Mouse (Mus musculus): ENCODE data around the gene 2410137M14Rik.
"Not testable (repeated sequence)": the region's sequence is repeated elsewhere in the genome, so short reads cannot be mapped to it uniquely, and the experiment has no call there.

The 2410137M14Rik gene

DNA sequence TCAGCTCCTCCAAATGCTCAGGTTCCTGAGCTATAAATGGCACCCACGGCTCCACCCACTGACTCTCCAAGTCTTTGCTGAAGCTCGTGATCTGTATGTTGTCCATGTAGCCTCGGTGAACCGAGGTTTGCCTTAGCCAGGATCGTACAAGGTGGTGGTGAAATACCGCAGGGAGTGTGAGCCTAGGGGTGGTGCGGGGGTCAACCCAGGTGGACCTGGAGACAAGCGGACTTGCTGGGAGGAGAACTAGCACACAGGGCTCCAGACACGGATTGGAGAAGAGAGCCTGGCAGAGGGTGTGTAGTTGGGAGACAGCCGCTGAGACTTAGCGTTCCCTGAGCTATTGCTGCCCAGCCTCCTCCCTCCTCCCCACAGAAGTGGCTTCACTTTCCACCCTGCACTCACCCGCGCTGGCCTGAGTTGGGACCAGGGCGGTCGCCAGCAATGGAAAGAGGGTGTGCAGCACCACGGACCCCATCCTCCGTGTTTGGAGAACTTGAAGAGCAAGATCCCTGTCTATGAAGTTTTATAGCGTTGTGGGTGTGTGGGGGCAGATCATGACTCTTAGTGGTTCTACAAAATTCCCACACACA is at the start of gene 2410137M14Rik:
Gene 2410137M14Rik, minus strand, starts transcription at position 17 of the 593 bp plus-strand sequence.
- DNase-seq, result no peak

DNA sequence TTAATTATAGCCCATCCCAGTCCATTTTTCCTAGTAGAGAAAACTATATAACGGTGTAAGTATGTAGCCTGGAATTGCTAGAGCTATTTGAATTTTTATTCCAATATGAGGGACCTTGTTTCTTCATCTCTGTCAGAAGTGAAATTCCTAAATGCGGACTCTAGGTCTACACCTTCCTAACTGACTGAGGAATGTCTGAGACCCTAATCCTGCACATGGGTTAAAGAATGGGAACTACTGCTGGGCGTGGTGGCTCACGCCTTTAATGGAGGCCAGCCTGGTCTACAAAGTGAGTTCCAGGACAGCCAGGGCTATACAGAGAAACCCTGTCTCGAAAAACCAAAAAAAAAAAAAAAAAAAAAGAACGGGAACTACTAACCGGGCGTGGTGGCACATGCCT is 48.1 kb upstream of the 2410137M14Rik start:
- no peak for DNase-seq

DNA sequence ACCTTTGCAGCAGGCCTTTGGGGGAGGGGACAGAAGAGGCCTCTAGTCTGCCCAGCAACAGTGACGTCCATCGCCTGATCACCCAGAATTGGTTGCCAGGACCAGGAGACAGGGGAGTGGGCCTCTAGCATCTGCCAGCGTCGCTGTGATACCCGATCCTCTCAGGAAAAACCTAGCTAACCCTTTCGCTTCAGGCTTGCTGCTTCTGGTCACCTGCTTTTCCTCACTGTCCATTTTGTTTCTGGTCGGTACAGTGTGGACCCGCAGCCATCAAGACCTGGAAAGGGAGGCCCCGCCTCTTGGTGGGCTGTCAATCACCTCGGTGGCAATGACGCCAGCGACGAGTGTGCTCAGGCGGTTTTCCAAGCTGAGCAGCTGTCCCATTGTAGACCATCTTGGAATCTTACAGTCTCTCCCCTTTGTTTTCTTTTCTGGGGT is 47.7 kb upstream of the 2410137M14Rik start:
- DNase-seq, result peak; percentile 50 to 56

DNA sequence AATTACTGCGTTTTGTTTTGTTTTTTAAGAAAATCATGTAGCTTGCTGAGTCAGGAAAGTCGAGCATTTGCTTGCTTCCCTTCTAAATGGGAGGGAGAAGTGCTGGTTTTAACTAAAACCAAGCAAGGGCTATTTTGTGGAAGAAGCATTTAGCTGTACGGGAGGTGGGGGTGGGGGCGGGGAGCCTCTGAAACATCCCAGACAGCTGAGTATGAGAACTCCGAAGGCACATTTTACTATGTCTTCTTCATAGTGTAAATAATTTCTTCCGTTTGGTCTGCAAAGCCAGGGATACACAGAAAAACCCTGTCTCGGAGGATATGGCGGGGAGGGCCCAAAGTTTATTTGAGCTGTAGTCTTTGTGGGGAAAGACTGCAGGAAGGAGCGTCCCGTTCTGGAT is 47.2 kb upstream of the 2410137M14Rik start:
- no peak for DNase-seq

DNA sequence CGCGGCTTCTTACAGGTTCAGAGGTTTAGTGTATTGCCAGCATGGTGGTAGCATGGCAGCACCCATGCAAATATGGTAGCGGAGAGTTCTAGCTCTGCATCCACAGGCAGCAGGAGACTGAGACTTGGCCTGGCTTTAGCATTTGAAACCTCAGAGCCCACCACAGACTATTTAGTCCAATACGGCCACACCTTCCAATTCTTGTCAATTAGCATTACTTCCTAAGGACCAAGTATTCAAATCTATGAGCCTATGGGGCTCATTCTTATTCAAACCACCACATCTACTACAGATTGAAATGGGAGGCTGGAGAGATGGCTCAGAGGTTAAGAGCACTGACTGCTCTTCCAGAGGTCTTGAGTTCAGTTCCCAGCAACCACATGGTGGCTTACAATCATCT is 46.4 kb upstream of the 2410137M14Rik start:
- no peak for DNase-seq

DNA sequence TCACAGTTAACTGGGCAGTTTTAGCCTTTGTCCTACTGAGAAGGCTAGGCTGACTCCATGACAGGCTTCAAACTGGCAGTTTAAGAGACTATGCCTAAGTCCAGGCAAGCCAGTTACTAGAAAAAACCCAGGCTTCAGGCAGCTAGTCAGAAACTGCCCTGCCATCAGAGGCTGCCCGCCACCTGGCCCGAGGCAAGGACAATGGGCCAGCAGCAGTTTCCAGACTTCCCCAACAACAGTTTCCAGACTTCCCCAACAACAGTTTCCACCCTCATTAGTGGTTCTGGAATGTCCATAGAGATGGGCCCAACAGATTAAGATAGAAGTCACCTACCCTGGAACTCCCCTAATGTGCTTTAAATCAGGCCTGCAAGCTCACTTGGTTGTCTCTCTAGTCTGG is 45.4 kb upstream of the 2410137M14Rik start:
- no peak for DNase-seq

DNA sequence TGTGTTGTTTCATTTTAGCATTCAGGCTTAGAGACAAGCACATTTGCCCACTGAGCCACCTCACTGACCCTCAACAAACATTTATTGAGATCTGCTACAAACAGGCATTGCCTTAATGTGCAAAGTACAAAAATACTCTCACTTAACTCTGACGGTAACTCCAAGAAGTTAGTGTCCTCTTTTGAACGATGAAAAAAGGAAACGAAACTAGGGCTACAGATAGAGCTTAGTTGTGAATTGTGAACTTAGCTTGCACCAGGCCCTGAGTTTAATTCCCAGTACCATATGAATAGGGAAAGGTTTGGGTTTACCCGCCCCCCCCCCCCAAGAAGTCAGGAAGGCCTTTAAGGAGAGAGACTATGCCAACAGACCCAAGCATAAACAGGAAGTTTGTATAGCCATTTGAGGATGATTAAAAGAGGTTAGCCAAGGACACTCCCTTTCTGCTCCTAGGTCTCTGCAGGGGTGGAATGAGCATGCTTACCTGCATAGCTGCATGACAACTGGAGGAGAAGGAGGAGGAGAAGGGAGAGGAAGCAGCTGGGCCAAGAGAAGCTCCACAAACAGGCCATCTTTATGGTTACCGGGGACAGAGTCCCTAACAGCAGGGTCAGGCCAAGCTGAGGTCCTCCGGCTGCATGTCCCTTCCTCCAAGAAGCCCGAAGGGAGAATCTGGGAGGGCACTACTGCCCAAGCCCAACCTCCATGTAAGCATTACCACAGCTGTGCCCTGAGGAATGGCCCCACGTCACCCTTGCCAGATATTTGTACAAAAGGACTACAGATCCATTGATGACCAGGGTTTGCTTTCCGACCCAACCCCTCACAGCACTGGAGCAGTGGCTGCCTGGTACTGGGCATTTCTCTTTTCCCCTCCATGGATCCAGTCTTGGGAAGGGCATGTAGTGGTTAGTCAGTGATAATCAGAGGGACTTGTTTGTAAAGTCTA is 41.9 kb upstream of the 2410137M14Rik start, which contains the start of gene Mog:
Gene Mog, minus strand, starts transcription at position 771 of the 949 bp plus-strand sequence.
- DNase-seq, result no peak

DNA sequence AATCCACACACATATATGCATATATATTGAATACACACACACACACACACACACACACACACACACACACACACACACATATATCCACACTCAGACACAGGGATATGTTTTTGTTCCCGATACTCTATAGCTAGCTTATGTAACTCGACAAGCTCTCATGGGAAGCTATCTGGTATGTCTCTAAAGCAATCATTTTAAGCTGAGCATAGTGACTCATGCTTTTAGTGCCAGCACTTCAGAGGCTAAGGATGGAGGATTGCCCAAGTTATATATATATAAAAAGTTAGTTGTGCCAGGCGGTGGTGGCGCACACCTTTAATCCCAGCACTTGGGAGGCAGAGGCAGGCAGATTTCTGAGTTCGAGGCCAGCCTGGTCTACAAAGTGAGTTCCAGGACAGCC is 38.2 kb upstream of the 2410137M14Rik start:
- DNase-seq, result not testable (repeated sequence)

DNA sequence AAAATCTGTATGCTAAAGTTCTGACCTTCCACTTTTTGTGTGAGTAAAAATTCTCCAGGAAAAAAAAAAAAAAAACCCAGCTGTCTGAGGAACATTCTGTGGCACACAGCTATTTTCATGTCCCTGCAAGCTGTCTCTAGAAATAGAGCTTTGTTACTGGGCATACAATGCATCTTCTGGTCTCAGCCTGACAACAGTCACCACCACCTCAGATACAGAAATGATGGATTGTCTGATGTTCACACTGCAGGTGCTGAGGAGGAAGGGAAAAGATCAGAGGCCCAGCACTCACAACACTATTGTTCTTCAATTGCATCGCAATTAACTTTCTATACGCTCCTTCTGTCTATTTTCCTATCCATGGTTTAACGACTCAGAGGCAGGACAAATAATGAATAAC is 37.3 kb upstream of the 2410137M14Rik start:
- no peak for DNase-seq

DNA sequence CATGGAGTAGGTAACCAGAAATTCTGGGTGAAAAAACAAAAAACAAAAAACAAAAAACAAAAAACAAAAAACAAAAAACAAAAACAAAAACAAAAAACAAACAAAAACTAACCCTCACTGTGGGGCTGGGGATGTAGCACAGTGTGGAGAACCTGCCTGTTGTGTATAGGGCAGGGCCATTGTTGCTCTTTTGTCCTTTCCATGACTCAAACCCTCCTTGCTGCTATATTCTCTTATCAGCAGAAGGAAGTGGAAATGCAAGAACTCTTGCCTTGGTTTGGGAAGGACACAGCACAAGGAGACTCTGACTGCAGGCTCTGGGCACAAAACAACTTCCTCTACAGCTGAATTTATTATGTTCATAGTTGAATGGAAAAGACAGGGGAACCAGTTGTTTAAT is 35.3 kb upstream of the 2410137M14Rik start:
- DNase-seq, result no peak

DNA sequence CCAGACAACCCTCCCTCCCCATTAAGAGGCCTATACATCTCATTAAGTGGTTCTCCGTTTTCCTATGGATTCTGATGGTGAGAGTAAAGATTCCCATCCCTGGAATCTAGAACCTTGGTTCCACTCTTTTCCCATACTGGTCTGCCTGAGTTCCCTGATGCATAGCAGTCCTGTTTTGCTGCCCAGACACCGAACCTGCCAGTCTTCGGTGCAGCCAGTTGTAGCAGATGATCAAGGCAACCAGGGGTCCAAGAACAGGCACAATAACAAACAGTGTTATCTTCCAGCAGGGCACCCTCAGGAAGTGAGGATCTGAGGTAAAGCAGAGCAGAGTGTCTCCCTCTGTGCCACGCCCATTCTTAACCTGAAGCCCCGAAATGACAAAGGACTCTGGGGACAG is 31.1 kb upstream of the 2410137M14Rik start:
- DNase-seq, result no peak

DNA sequence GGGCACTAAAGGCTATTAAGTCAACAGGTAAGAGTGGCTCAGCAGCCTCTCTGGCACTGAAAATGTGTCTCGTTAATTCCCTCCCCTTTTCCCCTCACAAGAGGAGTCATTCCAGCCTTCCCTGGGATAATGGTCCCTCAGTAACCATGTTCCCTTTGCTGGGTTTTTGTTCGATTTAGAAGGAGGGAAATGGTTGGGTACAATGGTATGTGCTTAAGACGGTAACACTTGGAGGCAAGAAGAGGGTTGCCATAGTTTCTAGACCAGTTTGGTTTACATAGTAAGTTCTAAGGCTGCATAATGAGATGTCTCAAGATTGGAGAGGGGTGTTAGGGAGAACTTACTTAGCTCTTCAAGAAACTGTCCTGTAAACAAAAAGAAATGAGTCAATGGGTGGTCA is 30.7 kb upstream of the 2410137M14Rik start:
- no peak for DNase-seq

DNA sequence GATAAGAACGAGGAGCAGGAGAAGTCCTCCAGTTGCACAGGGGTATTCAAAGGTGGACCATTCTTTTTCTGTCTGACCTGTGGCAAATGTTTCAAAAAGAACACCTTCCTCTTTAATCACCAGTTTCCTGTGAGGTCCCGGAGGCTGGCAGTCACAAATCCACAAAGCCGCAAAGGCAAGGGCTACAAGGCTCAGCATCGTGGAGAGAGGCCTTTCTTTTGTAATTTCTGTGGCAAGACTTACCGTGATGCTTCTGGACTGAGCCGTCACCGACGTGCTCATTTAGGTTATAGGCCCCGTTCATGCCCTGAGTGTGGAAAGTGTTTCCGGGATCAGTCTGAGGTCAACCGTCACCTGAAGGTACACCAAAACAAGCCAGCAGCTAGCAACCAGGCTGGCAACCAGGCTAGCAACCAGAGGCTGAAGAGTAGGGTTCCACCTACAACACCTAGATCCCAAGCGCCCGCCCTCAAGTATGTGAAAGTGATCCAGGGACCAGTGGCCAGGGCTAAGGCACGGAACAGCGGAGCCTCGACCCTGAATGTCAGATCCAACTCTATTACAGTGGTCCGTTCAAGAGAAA is 28.5 kb upstream of the 2410137M14Rik start:
- no peak for DNase-seq

DNA sequence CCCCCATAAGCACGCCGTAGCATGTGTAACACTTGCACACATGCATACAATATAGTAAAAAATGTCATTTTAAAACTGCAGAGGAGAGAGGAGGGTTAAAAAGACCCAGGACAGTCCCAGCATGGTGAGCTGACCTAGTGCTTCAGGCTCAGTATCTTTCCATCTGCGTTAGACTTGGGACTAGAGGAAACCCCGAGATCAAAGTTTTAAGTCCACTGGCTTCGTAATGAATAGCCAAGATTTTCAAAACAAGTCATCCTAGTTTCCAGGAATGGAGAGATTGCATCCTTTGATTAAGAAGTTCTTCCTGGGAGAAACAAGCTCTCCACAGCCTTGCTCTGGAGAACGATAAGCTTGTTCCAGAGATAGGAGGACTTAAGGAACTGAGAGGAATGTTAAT is 27.1 kb upstream of the 2410137M14Rik start:
- no peak for DNase-seq

DNA sequence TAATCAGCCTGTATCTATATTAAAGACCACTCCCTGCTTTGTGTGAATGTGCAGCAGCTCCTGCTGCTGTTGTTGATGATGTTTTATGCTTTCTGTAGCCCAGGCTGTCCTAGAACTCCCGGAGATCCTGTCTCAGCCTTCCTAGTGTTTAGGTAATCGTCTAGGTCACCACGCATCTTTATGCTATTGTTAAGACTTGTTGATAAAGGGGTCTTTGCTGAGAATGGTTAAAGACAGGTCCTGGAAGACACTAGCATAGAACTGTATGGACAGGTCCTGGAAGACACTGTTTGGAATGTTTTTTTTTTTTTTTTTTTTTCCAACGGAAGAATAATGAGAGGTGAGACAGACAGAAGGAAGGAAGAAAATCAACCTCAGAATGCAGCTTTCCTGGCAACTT is 22.3 kb upstream of the 2410137M14Rik start:
- DNase-seq, result no peak

DNA sequence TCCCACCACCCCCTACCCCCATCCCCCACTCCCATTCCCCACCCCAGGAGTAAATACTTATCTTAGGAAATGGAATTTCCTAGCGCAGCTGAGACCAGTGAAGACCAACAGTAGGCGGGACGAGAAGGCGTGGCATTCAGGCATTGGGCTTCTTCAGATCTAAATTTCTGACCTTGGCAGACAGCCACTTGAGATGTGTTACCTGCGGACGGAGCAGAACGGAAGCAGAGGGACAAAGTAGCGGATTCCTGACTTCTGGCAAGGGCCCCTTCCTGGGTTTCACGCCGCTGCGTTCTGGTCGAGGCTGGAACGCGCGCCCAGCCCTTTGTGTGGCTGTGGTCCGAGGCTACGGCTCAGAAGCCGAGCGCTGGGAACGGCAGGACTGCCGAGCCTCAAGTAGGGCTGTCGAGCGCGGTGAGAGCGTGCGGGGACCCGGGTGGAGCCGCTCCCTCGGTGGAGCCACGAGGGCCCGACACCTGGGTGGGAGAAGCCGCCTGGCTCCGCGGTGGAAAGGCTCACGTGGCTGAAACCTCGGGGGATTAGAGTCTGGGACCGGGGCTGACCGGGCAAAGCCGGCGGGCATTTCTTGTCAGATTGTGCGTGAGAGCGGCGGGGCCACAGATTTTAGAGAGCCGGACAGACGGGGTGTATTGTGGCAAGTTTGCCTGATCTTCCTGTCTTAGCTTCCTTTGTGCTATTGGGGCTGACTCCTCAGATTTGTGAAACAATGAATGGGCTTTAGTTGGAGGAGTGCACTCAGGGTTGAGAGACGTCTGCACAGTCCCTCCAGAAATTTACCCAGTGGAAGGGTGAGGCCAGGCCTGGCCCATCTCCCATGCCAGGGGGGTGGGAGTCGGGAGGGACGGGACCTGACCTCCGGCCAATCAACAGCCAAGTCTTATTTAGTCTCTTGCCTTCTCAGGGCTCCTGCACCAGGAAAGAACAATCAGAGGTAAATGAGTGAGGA is 21.6 kb upstream of the 2410137M14Rik start:
- no peak for DNase-seq

DNA sequence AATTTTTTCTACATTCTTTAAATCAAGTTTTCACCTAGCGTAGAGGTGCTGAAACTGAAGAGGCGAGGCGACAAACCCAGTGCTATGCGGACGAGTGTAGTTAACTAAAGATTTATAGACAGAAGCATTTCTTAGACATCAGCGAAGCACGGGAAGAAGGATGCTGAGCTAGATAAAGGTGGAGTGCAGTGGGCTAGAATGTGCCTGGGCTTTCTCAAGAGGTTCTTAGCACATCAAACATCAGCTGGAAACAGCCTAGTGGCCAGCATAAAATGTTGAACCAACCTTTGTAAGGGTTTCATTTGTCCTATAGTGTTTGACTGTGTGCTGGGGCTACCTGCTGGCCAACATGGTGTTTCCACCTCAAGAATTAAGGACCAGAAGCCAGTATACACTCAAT is 19.8 kb upstream of the 2410137M14Rik start, which contains the start of gene Zfp57:
Gene Zfp57, plus strand, starts transcription at position 301 of the 400 bp plus-strand sequence.
- no peak for DNase-seq

DNA sequence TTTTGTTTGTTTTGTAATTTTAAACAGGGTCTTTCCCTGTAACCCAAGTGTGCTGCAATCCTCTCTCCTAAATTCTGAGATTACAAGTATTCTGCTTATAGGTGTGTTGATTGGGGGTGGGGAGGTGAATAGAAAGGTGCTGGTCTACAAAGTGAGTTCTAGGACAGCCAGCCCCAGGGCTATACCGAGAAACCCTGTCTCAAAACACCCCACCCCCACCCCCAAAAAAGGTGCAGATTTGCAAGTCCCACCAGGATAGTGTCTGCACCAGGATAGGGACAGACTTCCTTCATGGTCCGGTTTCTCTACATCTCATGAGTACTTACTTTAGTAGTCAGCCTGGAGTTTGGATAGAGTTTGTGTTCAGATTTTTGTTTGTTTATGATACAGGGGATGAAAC is 17.4 kb upstream of the 2410137M14Rik start:
- DNase-seq, result no peak

DNA sequence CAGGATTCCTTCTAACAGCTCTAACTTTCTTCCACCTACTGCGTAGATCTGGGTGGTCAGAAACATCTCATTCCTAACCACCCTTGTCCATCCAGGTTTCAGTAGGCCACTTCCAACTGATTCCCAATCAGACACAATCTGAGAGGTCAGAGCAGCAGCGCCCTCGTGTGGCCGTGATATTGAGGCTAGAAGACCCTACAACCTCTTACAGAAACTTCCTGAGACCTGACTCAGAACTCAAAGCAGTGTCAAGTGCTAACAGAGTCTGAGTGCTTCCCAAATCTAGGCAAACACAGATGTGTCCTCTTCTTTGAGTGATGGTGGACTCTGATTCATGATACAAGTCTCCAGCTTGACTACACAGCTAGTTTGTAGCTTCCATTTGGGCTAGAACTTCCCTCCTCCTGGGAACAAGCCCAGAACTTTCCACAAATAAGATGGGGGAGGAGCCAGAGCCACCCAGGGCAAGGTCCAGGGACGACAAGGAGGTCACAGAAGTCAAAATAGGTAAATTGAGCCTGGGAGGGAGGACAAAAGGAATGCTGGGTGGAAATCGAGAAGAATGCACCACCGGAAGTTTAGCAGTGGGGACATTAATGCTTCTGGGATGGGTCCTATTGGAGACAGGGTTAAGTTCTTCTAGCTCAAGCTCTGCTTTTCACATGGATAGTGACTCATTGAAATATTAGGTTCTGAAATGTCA is 16.1 kb upstream of the 2410137M14Rik start:
- peak; percentile 26 to 31 for DNase-seq

DNA sequence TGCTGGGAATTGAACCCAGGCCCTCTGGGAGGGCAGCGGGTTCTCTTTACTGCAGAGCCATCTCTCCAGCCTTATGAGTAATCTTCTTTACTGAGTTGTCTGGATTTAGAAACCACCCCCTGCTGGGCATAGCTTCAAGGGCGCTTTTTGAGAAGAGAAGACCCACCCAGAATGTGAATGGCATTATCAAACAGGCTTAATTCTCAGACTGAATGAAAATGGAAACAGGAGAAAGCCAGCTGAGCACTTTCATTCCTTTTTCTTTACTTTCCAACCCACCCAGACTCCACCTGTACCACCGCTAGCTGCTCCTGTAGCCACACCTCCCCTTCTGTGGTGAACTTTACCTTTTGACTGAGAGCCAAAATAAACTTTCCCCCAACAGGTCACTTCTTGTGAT is 14.4 kb upstream of the 2410137M14Rik start:
- no peak for DNase-seq

DNA sequence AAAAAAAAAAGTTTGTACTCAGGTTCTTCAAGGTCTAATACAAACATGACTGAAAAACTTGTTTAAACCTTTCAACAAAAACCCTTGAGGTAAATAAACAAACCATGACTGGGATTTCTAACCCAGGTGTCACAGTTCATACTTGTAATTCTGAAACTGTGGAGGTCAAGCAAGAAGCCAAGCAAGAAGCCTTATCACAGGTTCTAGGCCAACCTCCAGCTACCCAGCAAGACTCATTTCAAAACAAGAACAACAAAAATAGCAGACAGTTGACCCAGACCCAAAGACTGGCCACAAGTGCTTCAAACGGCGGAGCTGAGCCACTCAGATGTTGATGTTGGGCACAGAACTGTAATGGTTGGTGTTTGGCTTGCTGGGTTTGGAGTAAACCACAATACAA is 13.5 kb upstream of the 2410137M14Rik start:
- no peak for DNase-seq

Measured in thymus, adult 18-20 months (tissue).